Mouse (Mus musculus) CH12.LX (cell line): ENCODE measurements at regions not wholly inside any gene's neighbourhood (a gene's known extent, or its start where the extent isn't known, plus 50 kb on each side); places are given as distances from the start of the nearest gene placed in this dataset.

Experiments
- DNase-seq: peaks from one replicate; pipeline ENCODE4 v3.0.0-alpha.2; 2013; ENCODE audit errors: extremely low read depth
- H3K27ac ChIP-seq: 2 replicates; pipeline ENCODE4 v1.5.1; 2012; ENCODE audit warnings: low read depth, mild to moderate bottlenecking, control low read depth, moderate library complexity; ENCODE audit not compliant: insufficient read depth
- H3K27me3 ChIP-seq: replicated peaks from 2 replicates; pipeline ENCODE3; 2012; ENCODE audit warnings: inconsistent platforms
- H3K36me3 ChIP-seq, 2 experiments: replicated peaks in 1 of 2; 2 replicates each; pipeline versions ENCODE3 to v1.6.1; 2012; ENCODE audit warnings: inconsistent platforms in 1 of 2, low read length in 1 of 2, mild to moderate bottlenecking in 1 of 2, mixed read lengths in 1 of 2, moderate library complexity in 1 of 2; ENCODE audit not compliant: control insufficient read depth in 1 of 2, insufficient read depth in 1 of 2
- H3K4me1 ChIP-seq, 2 experiments: 2 replicates each; pipeline ENCODE4 v1.6.1; 2012; ENCODE audit warnings: inconsistent platforms in 1 of 2, moderate library complexity in 1 of 2; ENCODE audit not compliant: insufficient read depth in 2 of 2, control insufficient read depth in 1 of 2
- H3K4me2 ChIP-seq: 2 replicates; pipeline ENCODE4 v1.6.1; 2012; ENCODE audit warnings: low read depth, mild to moderate bottlenecking, control low read depth; ENCODE audit not compliant: poor library complexity, insufficient read depth, severe bottlenecking
- H3K4me3 ChIP-seq, 3 experiments: fragments of 150-350 bp in 1 of 3; sonication (generic) in 1 of 3; replicated peaks in 1 of 3; 2 replicates each; pipeline versions ENCODE3 to v1.5.1; 2011 to 2012; ENCODE audit warnings: low read depth in 2 of 3, low read length in 2 of 3, mild to moderate bottlenecking in 2 of 3, moderate library complexity in 2 of 3, control low read depth in 1 of 3, improper control_type of control experiment in 1 of 3, inconsistent platforms in 1 of 3, mixed read lengths in 1 of 3; ENCODE audit not compliant: poor library complexity in 1 of 3
- H3K79me2 ChIP-seq: replicated peaks from 2 replicates; pipeline ENCODE4 v1.6.1; 2012; ENCODE audit warnings: mild to moderate bottlenecking, moderate library complexity; ENCODE audit not compliant: control insufficient read depth, poor library complexity, insufficient read depth, severe bottlenecking; ENCODE audit errors: extremely low read depth
- H3K9ac ChIP-seq: 2 replicates; pipeline ENCODE4 v1.6.1; 2012; ENCODE audit warnings: low read depth, mild to moderate bottlenecking, control low read depth, moderate library complexity; ENCODE audit not compliant: insufficient read depth
- H3K9me3 ChIP-seq: replicated peaks from 2 replicates; pipeline ENCODE3; 2012; ENCODE audit warnings: low read length, inconsistent platforms, mixed read lengths
- CHD1 ChIP-seq: IDR thresholded peaks from 2 replicates; pipeline ENCODE4 v1.6.1; 2012; ENCODE audit warnings: low read depth, low read length, improper control_type of control experiment, inconsistent platforms
- CHD2 ChIP-seq: IDR thresholded peaks from 2 replicates; pipeline ENCODE4 v1.6.1; 2011; ENCODE audit warnings: low read length, improper control_type of control experiment
- CTCF ChIP-seq, 2 experiments: IDR thresholded peaks in 1 of 2; conservative IDR thresholded peaks in 1 of 2; 2 replicates each; pipeline ENCODE4 v1.5.1; 2011 to 2012; ENCODE audit warnings: low read depth in 2 of 2, low read length in 2 of 2, improper control_type of control experiment in 1 of 2, inconsistent platforms in 1 of 2, mild to moderate bottlenecking in 1 of 2, moderate library complexity in 1 of 2
- ETS1 ChIP-seq: conservative IDR thresholded peaks from 2 replicates; pipeline ENCODE4 v1.6.1; 2012; ENCODE audit warnings: low read depth, mild to moderate bottlenecking, inconsistent platforms, low read length, improper control_type of control experiment, moderate library complexity
- HCFC1 ChIP-seq: IDR thresholded peaks from 2 replicates; pipeline ENCODE4 v1.6.1; 2012; ENCODE audit warnings: low read depth, mild to moderate bottlenecking, inconsistent platforms, low read length, improper control_type of control experiment
- JUN ChIP-seq: IDR thresholded peaks from 2 replicates; pipeline ENCODE4 v1.6.1; 2011; ENCODE audit warnings: low read depth, mild to moderate bottlenecking, low read length, improper control_type of control experiment, moderate library complexity; ENCODE audit not compliant: insufficient read depth
- JUND ChIP-seq: conservative IDR thresholded peaks from 2 replicates; pipeline ENCODE4 v1.6.1; 2011; ENCODE audit warnings: low read depth, low read length, improper control_type of control experiment
- MAZ ChIP-seq: IDR thresholded peaks from 2 replicates; pipeline ENCODE4 v1.6.1; 2012; ENCODE audit warnings: low read depth, mild to moderate bottlenecking, inconsistent platforms, low read length, improper control_type of control experiment, moderate library complexity
- POLR2AphosphoS2 ChIP-seq: IDR thresholded peaks from 2 replicates; pipeline ENCODE4 v1.6.1; 2011; ENCODE audit warnings: low read depth, low read length, improper control_type of control experiment
- RAD21 ChIP-seq: IDR thresholded peaks from 2 replicates; pipeline ENCODE4 v1.6.1; 2011; ENCODE audit warnings: low read depth, mild to moderate bottlenecking, low read length, improper control_type of control experiment, moderate library complexity
- SMC3 ChIP-seq: IDR thresholded peaks from 2 replicates; pipeline ENCODE4 v1.6.1; 2011; ENCODE audit warnings: low read depth, low read length, improper control_type of control experiment
- ZC3H11A ChIP-seq: IDR thresholded peaks from 2 replicates; pipeline ENCODE4 v1.6.1; 2012; ENCODE audit warnings: low read depth, mild to moderate bottlenecking, inconsistent platforms, low read length, improper control_type of control experiment
- dilution Hi-C: fragments of 300-500 bp; cut with MboI; formaldehyde crosslinking; loops from 2 replicates; pipeline ENCODE4 v1.14.3; 2020; ENCODE audit warnings: low sequenced_read_pairs; ENCODE audit not compliant: extremely low pct_unique_long_range_greater_than_20kb, extremely low pct_ligation_motif_present
- in situ Hi-C: fragments of 300-500 bp; cut with MboI; formaldehyde crosslinking; loops from 3 replicates; pipeline ENCODE4 v1.14.3; 2019; ENCODE audit warnings: low sequenced_read_pairs, low pct_ligation_motif_present, low pct_unique_long_range_greater_than_20kb, mixed read lengths

GRCm38 (mm10) chr1:51644399-51644798 is 166.2 kb upstream of the Nabp1 start:
- TF ChIP-seq ETS1 (no peak), SMC3 (peak; percentile 95), POLR2AphosphoS2 (no peak), ZC3H11A (peak; percentile 32; the same call in 1 of the 2 replicates), CTCF (conservative IDR thresholded peaks at IDR 0.05 in 1 of 2, IDR thresholded peaks at IDR 0.05 in 1 of 2; ENCODE audit: low read depth in 2 of 2, low read length in 2 of 2) (peak; percentile 69 to 86), RAD21 (peak; percentile 74), JUND (0 out of 2 replicates have a peak, but pooled peaks have one; percentile 11)
- TF ChIP-seq, all 38 proteins: peak for 5
- Histone ChIP-seq H3K79me2 (no peaks in the 10 kb centered on the region), H3K4me1 (peaks cover 0 to 26% of the 10 kb centered on the region in 2 experiments; a peak in 2 of 4 replicates), H3K9me3 (no peaks in the 10 kb centered on the region), H3K27ac (no peak overlapping the region), H3K9ac (no peak overlapping the region), H3K36me3 (no peaks in the 10 kb centered on the region), H3K27me3 (no peaks in the 10 kb centered on the region), H3K4me2 (no peak overlapping the region), H3K4me3 (no peak overlapping the region)
- in situ Hi-C loops, result loop anchor here (25.0 kb wide), 1 partner anchor 443 kb away; no protein-coding TSS in a partner anchor
- dilution Hi-C loops, result no loop called here
- DNase-seq, result peak; percentile 76

- Histone ChIP-seq H3K36me3 (no peaks in the 10 kb centered on the region), H3K4me1 (peaks cover 0 to 21% of the 10 kb centered on the region in 2 experiments; a peak in 2 of 4 replicates), H3K9ac (no peak overlapping the region), H3K4me3 (no peak overlapping the region), H3K27me3 (no peaks in the 10 kb centered on the region), H3K79me2 (no peaks in the 10 kb centered on the region), H3K27ac (no peak overlapping the region), H3K9me3 (no peaks in the 10 kb centered on the region), H3K4me2 (no peak overlapping the region)
- DNase-seq, result no peak
- dilution Hi-C loops, result no loop called here
- in situ Hi-C loops, result loop anchor here (25.0 kb wide), 1 partner anchor 444 kb away; no protein-coding TSS in a partner anchor
- TF ChIP-seq JUND (no peak), ETS1 (no peak)
These were observed 165.4 kb upstream of the Nabp1 start for GRCm38 (mm10) chr1:51643640-51644039.

GRCm38 (mm10) chr1:51638519-51639302 is 160.5 kb upstream of the Nabp1 start:
- peaks cover 0 to 6% of the 10 kb centered on the region in 2 experiments; a peak in 2 of 4 replicates for H3K4me1 ChIP-seq
- no peaks in the 10 kb centered on the region for H3K27me3 ChIP-seq
- H3K36me3 ChIP-seq, result no peaks in the 10 kb centered on the region
- DNase-seq, result peak; percentile 32
- in situ Hi-C loops, result loop anchor here (25.0 kb wide), 1 partner anchor 449 kb away; no protein-coding TSS in a partner anchor
- no peak overlapping the region for H3K4me3 ChIP-seq
- TF ChIP-seq CHD2 (no peak), JUN (no peak), CTCF (conservative IDR thresholded peaks at IDR 0.05 in 1 of 2, IDR thresholded peaks at IDR 0.05 in 1 of 2; ENCODE audit: low read depth in 2 of 2, low read length in 2 of 2) (peak in 1 of 2 experiments; percentile 70; a peak in 2 of 4 replicates), SMC3 (peak; percentile 76), CHD1 (no peak), MAZ (no peak), RAD21 (peak; percentile 38), HCFC1 (no peak)
- dilution Hi-C loops, result no loop called here
- no peak overlapping the region for H3K27ac ChIP-seq
- no peak overlapping the region for H3K4me2 ChIP-seq
- no peak overlapping the region for H3K9ac ChIP-seq
- H3K79me2 ChIP-seq, result no peaks in the 10 kb centered on the region
- H3K9me3 ChIP-seq, result no peaks in the 10 kb centered on the region
